Mouse (Mus musculus): ENCODE measurements around the gene Npc1l1. TPM values are rescaled to one million over a fixed set of nuclear protein-coding genes. Genes with fewer than 3 reads are reported as not detected.

Gene Npc1l1
- total RNA-seq, 2 experiments from 2014 or later: 0.06 TPM; not detected in 1

DNA sequence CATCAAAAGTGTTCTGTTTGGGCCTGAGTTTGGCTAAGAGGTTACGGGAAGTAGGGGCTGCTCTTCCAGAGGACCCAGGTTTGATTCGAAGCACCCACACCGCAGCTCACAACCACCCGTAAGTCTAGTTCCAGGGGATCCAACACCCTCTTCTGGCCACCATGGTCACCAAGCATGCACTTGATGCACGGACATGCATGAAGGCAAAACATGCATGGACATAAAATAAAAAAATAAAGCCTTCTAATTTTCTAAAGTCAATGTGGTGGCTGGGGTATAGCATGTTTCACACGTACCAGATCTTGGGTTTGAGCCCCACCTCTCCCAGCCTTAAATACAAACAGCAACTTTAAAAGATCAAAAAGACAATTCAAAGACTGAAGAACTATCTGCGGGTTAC lies 65.2 kb downstream of the Npc1l1 start:
- no peak for DNase-seq (ENCODE audit: low spot score in 2 of 2)

DNA sequence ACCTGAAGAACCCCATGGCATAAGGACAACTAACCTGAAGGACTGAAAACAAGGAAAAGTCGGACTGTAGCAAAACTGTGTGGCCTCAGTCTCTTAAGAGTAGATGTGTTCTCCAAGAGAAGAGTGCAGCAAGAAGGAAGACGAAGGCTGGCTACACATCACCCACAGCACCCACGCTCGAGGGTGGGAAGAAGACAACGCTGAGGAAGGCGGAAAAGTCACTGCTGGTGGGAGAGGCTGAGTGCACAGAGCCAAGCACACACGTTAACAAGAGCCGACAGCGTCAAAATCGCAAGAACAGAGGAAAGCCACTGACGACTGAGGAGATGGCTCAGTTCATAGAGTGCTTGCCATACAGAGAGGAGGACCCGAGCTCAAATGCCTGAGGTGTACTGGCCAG lies 66.2 kb downstream of the Npc1l1 start:
- DNase-seq (ENCODE audit: low spot score in 2 of 2): no peak

DNA sequence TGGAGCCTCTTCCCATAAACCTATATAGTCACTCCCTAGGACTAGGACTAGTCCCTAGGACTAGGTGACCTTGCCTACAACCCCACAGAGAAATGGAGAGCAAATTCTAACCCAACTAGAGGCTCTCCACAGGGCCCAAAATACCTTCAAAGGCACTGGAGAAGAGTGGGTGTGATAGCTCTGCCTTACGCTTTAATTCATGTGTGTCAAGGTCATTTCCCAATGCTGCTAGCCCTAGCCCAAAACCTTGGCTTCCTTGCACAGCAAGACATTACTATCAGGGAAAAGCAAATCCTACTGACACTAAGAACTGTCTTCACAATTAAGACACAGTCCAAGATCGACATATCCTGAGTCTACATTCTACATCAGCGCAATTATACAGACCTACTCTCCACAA lies 66.9 kb downstream of the Npc1l1 start:
- DNase-seq (ENCODE audit: low spot score in 2 of 2): no peak

DNA sequence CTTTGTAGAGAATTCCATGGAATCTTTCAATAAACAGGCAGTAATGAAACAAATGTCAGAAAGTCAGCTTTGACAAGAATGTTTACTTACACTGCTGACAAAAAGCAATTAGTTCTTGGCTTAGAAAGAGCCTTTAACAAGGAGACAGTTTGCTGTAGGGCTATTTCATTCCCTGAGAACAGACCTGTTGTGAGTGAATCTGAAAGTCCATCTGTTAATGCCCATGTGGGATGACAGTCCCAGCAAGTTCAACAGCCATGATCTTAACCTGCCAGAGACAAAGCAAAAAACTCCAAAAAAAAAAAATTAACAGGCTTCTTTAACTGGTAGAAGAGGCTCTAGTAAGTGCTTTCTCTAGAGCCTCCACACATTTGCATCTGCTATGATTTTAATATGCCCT lies 68.4 kb downstream of the Npc1l1 start:
- DNase-seq (ENCODE audit: low spot score in 2 of 2): no peak

Other genes starting within 250 kb of the Npc1l1 start
- 10 to 100 TPM; 24.7 to 28.2 TPM for gene Camk2b, start 163.8 kb downstream of the Npc1l1 start, total RNA-seq (2021)
- under 1 TPM in 1 of 2 experiments, not detected in 1; 0.31 TPM for gene A730071L15Rik, start 30.1 kb downstream of the Npc1l1 start, total RNA-seq (2021)
- 10 to 100 TPM; 57.8 to 59.0 TPM for gene Nudcd3, start 29.7 kb downstream of the Npc1l1 start, total RNA-seq (2021)
- gene Ddx56, start 37.6 kb upstream of the Npc1l1 start, total RNA-seq (2021): 10 to 100 TPM; 69.1 to 70.1 TPM
- gene Tmed4, start 44.7 kb upstream of the Npc1l1 start, total RNA-seq (2021): 100 to 1,000 TPM; 105 to 112 TPM
- 100 to 1,000 TPM; 315 to 321 TPM for gene Ogdh, start 61.5 kb upstream of the Npc1l1 start, total RNA-seq (2021)
- gene Zmiz2, start 158.9 kb upstream of the Npc1l1 start, total RNA-seq (2021): 10 to 100 TPM; 62.4 to 67.1 TPM
- 1,000 to 10,000 TPM; 1,693 to 1,728 TPM for gene Ppia, start 185.3 kb upstream of the Npc1l1 start, total RNA-seq (2021)
- 100 to 1,000 TPM; 105 to 130 TPM for gene H2afv, start 214.3 kb upstream of the Npc1l1 start, total RNA-seq (2021)
- gene Purb, start 245.8 kb upstream of the Npc1l1 start, total RNA-seq (2021): 10 to 100 TPM; 72.9 to 77.4 TPM